Mouse (Mus musculus) ovary, postnatal 14 days (tissue): ENCODE measurements at regions not wholly inside any gene's neighbourhood (a gene's known extent, or its start where the extent isn't known, plus 50 kb on each side); places are given as distances from the start of the nearest gene placed in this dataset.

Experiments used
- DNase-seq: peaks from one replicate; pipeline ENCODE4 v3.0.0; 2022; ENCODE audit warnings: low spot score

- no peak for DNase-seq
Measured at GRCm38 (mm10) chr6:111911997-111912396, 361.6 kb upstream of the Lmcd1 start.

GRCm38 (mm10) chr6:111913771-111914405 lies 359.7 kb upstream of the Lmcd1 start:
- DNase-seq, result no peak

GRCm38 (mm10) chr6:111917248-111917721 lies 356.3 kb upstream of the Lmcd1 start:
- no peak for DNase-seq

GRCm38 (mm10) chr6:111917868-111918597 lies 355.5 kb upstream of the Lmcd1 start:
- DNase-seq, result no peak

- DNase-seq, result no peak
Measured at GRCm38 (mm10) chr6:111932596-111932995, 341.0 kb upstream of the Lmcd1 start.

GRCm38 (mm10) chr6:111954401-111954800 lies 319.2 kb upstream of the Lmcd1 start:
- no peak for DNase-seq

- DNase-seq, result no peak
Measured at GRCm38 (mm10) chr6:111965766-111966165, 307.8 kb upstream of the Lmcd1 start.

- no peak for DNase-seq
Measured at GRCm38 (mm10) chr6:111985452-111985851, 288.1 kb upstream of the Lmcd1 start.

- DNase-seq, result no peak
Measured at GRCm38 (mm10) chr6:111995823-111996222, 277.7 kb upstream of the Lmcd1 start.

GRCm38 (mm10) chr6:112003784-112004471 lies 269.6 kb upstream of the Lmcd1 start:
- no peak for DNase-seq

GRCm38 (mm10) chr6:112026261-112027205 lies 247.0 kb upstream of the Lmcd1 start:
- DNase-seq, result no peak

GRCm38 (mm10) chr6:112050548-112051184 lies 222.9 kb upstream of the Lmcd1 start:
- DNase-seq, result no peak

- DNase-seq, result no peak
Measured at GRCm38 (mm10) chr6:112052193-112052592, 221.4 kb upstream of the Lmcd1 start.

- DNase-seq, result no peak
Measured at GRCm38 (mm10) chr6:112057895-112058294, 215.7 kb upstream of the Lmcd1 start.

GRCm38 (mm10) chr6:112062956-112063355 lies 210.6 kb upstream of the Lmcd1 start:
- no peak for DNase-seq

- DNase-seq, result no peak
Measured at GRCm38 (mm10) chr6:112090597-112090996, 183.0 kb upstream of the Lmcd1 start.

GRCm38 (mm10) chr6:112091125-112091763 lies 182.3 kb upstream of the Lmcd1 start:
- peak; percentile 14 for DNase-seq

- no peak for DNase-seq
Measured at GRCm38 (mm10) chr6:112093300-112093699, 180.3 kb upstream of the Lmcd1 start.

GRCm38 (mm10) chr6:112097699-112098098 lies 175.9 kb upstream of the Lmcd1 start:
- DNase-seq, result no peak

GRCm38 (mm10) chr6:112108651-112109050 lies 164.9 kb upstream of the Lmcd1 start:
- no peak for DNase-seq

GRCm38 (mm10) chr6:112119180-112119579 lies 154.4 kb upstream of the Lmcd1 start:
- DNase-seq, result no peak
